Mouse (Mus musculus) embryonic facial prominence, embryonic 11.5 days (tissue): ENCODE data around the gene Casp6. TPM values are rescaled to one million over a fixed set of nuclear protein-coding genes. Genes with fewer than 3 reads are reported as not detected.
A peak's percentile ranks its signal among the peaks of the same experiment; 100 is the strongest.

Experiments used
- ATAC-seq: fragments of 200-750 bp; cut with Nextera tagmentation; replicated peaks from 2 replicates; pipeline ENCODE4 v1.8.0; 2017; ENCODE audit warnings: low read depth; ENCODE audit not compliant: insufficient number of reproducible peaks, low FRiP score, low TSS enrichment
- DNase-seq: peaks from one replicate; pipeline ENCODE4 v3.0.0-alpha.2; 2015; ENCODE audit warnings: low spot score
- H3K27ac ChIP-seq: fragments of 300-500 bp; sonication (generic); replicated peaks from 2 replicates; pipeline ENCODE4 v1.5.1; 2014; ENCODE audit warnings: mild to moderate bottlenecking, low read depth, low read length, control low read depth
- H3K27me3 ChIP-seq: fragments of 300-500 bp; sonication (generic); 2 replicates; pipeline ENCODE4 v1.6.1; 2014; ENCODE audit warnings: mild to moderate bottlenecking, low read length, moderate library complexity, mixed read lengths; ENCODE audit not compliant: control insufficient read depth, insufficient read depth
- H3K36me3 ChIP-seq: fragments of 300-500 bp; sonication (generic); replicated peaks from 2 replicates; pipeline ENCODE4 v1.6.1; 2014; ENCODE audit warnings: low read depth, mild to moderate bottlenecking, low read length, moderate library complexity, mixed read lengths; ENCODE audit not compliant: control insufficient read depth, insufficient read depth
- H3K4me1 ChIP-seq: fragments of 300-500 bp; sonication (generic); 2 replicates; pipeline ENCODE4 v1.6.1; 2014; ENCODE audit warnings: low read length, mixed read lengths; ENCODE audit not compliant: control insufficient read depth, insufficient read depth
- H3K4me2 ChIP-seq: fragments of 300-500 bp; sonication (generic); 2 replicates; pipeline ENCODE4 v1.6.1; 2014; ENCODE audit warnings: low read depth, mild to moderate bottlenecking, control low read depth, low read length, moderate library complexity
- H3K4me3 ChIP-seq: fragments of 300-500 bp; sonication (generic); 2 replicates; pipeline ENCODE4 v1.5.1; 2014; ENCODE audit warnings: low read depth, low read length, control low read depth
- H3K9ac ChIP-seq: fragments of 300-500 bp; sonication (generic); replicated peaks from 2 replicates; pipeline ENCODE4 v1.6.1; 2014; ENCODE audit warnings: mild to moderate bottlenecking, control low read depth, low read length
- H3K9me3 ChIP-seq: fragments of 300-500 bp; sonication (generic); replicated peaks from 2 replicates; pipeline ENCODE4 v1.6.1; 2016; ENCODE audit warnings: mild to moderate bottlenecking, low read length, inconsistent platforms, mixed read lengths; ENCODE audit not compliant: control insufficient read depth
- WGBS: fragments of 180-500 bp; shearing (Covaris S2); extraction: QIAGEN DNeasy Blood & Tissue Kit; methylation state at CpG from one replicate; pipeline ENCODE4 v1.1.7; 2014; 5-methylcytosine and 5-hydroxymethylcytosine counted together
- polyA plus RNA-seq: library from polyadenylated mRNA; unstranded; fragments of >200 nt; fragmentation: Nextera tagmentation; extraction: Ambion mirVana; gene quantifications from 2 replicates; pipeline ENCODE4 v1.2.1, GENCODE M21; 2014

Gene Casp6
- polyA plus RNA-seq, 1 experiment from 2014 or later: 119 TPM

GRCm38 (mm10) chr3:129903369-129903768 is 2.1 kb downstream of the Casp6 start:
- H3K27me3 ChIP-seq: no peaks in the 10 kb centered on the region
- 94% methylated on average over 3 of the region's 3 CpGs for WGBS
- H3K4me1 ChIP-seq: no peaks in the 10 kb centered on the region
- no peaks in the 10 kb centered on the region for H3K36me3 ChIP-seq
- ATAC-seq (no peak), DNase-seq (no peak)
- H3K9ac ChIP-seq: no peak overlapping the region
- no peak overlapping the region for H3K4me2 ChIP-seq
- H3K9me3 ChIP-seq: no peaks in the 10 kb centered on the region
- no peak overlapping the region for H3K27ac ChIP-seq
- H3K4me3 ChIP-seq: no peak overlapping the region

- ATAC-seq (no peak), DNase-seq (no peak)
- WGBS: 85% methylated on average over 8 of the region's 8 CpGs
- no peaks in the 10 kb centered on the region for H3K4me1 ChIP-seq
- no peaks in the 10 kb centered on the region for H3K27me3 ChIP-seq
- H3K9me3 ChIP-seq: no peaks in the 10 kb centered on the region
- no peak overlapping the region for H3K4me3 ChIP-seq
- H3K36me3 ChIP-seq: no peaks in the 10 kb centered on the region
- H3K9ac ChIP-seq: no peak overlapping the region
- H3K4me2 ChIP-seq: no peak overlapping the region
- no peak overlapping the region for H3K27ac ChIP-seq
Measured at GRCm38 (mm10) chr3:129903866-129904265, 2.6 kb downstream of the Casp6 start.

- Histone ChIP-seq H3K9ac (no peak overlapping the region), H3K27me3 (no peaks in the 10 kb centered on the region), H3K4me2 (no peak overlapping the region), H3K27ac (no peak overlapping the region), H3K4me3 (no peak overlapping the region), H3K4me1 (no peaks in the 10 kb centered on the region), H3K9me3 (no peaks in the 10 kb centered on the region), H3K36me3 (no peaks in the 10 kb centered on the region)
- ATAC-seq (no peak), DNase-seq (no peak)
- WGBS: 89% methylated on average over 7 of the region's 7 CpGs
Measured at GRCm38 (mm10) chr3:129904381-129905132, 3.3 kb downstream of the Casp6 start.

DNA sequence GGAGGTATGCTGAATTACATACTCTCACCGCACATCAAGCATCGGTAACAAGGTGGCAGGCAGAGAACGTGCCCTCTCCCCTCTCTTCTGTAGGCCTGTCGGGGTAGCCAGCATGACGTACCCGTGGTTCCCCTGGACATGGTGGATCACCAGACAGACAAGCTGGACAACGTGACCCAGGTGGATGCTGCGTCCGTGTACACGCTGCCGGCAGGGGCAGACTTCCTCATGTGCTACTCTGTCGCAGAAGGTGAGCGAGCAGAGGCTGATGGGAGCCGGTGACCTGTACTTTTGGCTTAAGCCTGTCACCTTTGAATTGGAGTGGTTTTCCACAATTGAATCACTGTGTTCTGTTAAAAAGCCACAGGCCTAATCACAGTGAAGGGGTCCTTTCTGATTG is 10.8 kb downstream of the Casp6 start:
- DNase-seq (no peak), ATAC-seq (no peak)
- H3K27me3 ChIP-seq: no peaks in the 10 kb centered on the region
- no peak overlapping the region for H3K27ac ChIP-seq
- H3K4me3 ChIP-seq: no peak overlapping the region
- H3K36me3 ChIP-seq: peaks cover 3% of the 10 kb centered on the region; the same call in 1 of the 2 replicates
- H3K9me3 ChIP-seq: no peaks in the 10 kb centered on the region
- no peak overlapping the region for H3K9ac ChIP-seq
- H3K4me2 ChIP-seq: no peak overlapping the region
- no peaks in the 10 kb centered on the region for H3K4me1 ChIP-seq
- 95% methylated on average over 14 of the region's 14 CpGs for WGBS

DNA sequence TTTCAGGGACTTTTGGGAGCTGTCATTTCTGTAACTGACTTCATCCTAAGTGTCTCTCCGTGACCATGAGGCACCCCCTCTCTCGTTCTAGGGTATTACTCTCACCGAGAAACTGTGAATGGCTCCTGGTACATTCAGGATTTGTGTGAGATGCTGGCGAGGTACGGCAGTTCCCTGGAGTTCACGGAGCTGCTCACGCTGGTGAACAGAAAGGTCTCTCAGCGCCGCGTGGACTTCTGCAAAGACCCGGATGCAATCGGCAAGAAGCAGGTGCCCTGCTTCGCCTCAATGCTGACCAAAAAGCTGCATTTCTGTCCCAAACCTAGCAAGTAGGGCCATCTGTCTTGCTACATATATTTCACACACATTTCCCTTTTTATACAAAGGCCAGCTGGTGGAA is 12.0 kb downstream of the Casp6 start:
- H3K9me3 ChIP-seq: no peaks in the 10 kb centered on the region
- ATAC-seq (no peak), DNase-seq (no peak)
- no peak overlapping the region for H3K4me2 ChIP-seq
- H3K27ac ChIP-seq: no peak overlapping the region
- H3K9ac ChIP-seq: no peak overlapping the region
- H3K27me3 ChIP-seq: no peaks in the 10 kb centered on the region
- 92% methylated on average over 13 of the region's 13 CpGs for WGBS
- no peak overlapping the region for H3K4me3 ChIP-seq
- H3K36me3 ChIP-seq: peaks cover 3% of the 10 kb centered on the region; the same call in 1 of the 2 replicates
- H3K4me1 ChIP-seq: no peaks in the 10 kb centered on the region

DNA sequence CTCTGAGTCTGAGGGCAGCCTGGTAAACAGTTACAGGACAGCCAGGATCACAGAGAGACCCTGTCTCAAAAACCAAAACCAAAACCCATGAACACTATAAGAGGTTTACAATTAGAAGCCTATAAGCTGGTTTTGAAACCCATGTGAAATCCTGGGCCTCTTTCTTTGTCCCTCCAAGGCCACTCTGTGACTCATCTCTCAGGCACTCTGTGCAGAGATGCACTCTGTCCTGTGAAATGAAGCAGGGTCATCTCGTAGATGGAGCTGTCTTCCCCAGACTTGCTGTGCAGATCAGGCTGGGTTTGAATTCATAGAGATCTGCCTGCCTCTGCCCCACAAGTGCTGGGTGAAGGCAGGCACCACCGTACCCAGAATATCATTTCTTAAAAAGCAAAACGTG is 16.2 kb downstream of the Casp6 start:
- no peaks in the 10 kb centered on the region for H3K4me1 ChIP-seq
- H3K9me3 ChIP-seq: no peaks in the 10 kb centered on the region
- no peak overlapping the region for H3K27ac ChIP-seq
- no peak overlapping the region for H3K9ac ChIP-seq
- 81% methylated on average over 3 of the region's 3 CpGs for WGBS
- no peaks in the 10 kb centered on the region for H3K27me3 ChIP-seq
- DNase-seq (no peak), ATAC-seq (no peak)
- H3K4me3 ChIP-seq: no peak overlapping the region
- H3K4me2 ChIP-seq: no peak overlapping the region
- no peaks in the 10 kb centered on the region for H3K36me3 ChIP-seq

- no peaks in the 10 kb centered on the region for H3K4me1 ChIP-seq
- 10% methylated on average over 13 of the region's 13 CpGs for WGBS
- peak; percentile 34; the same call in 1 of the 2 replicates for ATAC-seq
Measured at GRCm38 (mm10) chr3:129918434-129918833, 17.2 kb downstream of the Casp6 start.

DNA sequence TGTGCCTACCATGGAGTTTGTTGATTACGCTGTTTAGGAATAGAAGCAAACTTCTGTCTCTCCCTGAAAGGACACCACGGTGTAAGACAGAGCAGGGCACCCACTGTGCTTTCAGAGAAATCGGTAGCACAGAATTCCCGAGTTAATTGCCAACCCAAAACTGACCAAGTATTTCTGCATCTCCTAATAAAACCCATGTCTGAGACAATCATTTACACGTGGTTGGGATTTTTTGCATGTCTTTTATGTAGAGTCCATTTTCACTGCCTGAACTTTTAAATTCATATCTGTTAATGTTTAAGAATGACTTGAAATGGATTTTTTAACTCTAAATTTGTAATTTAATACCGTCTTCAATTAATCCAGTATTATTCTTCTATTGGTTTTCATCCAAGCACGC is 22.4 kb downstream of the Casp6 start:
- Histone ChIP-seq H3K4me1 (no peaks in the 10 kb centered on the region), H3K36me3 (no peaks in the 10 kb centered on the region), H3K4me2 (no peak overlapping the region), H3K4me3 (no peak overlapping the region), H3K27ac (no peak overlapping the region), H3K9me3 (no peaks in the 10 kb centered on the region), H3K9ac (no peak overlapping the region), H3K27me3 (no peaks in the 10 kb centered on the region)
- WGBS: 82% methylated on average over 7 of the region's 7 CpGs
- DNase-seq (no peak), ATAC-seq (no peak)

More at GRCm38 (mm10) chr3:129918434-129918833, 17.2 kb downstream of the Casp6 start:
- Histone ChIP-seq H3K36me3 (no peaks in the 10 kb centered on the region), H3K9me3 (no peaks in the 10 kb centered on the region), H3K27me3 (no peaks in the 10 kb centered on the region), H3K27ac (no peak overlapping the region), H3K9ac (no peak overlapping the region), H3K4me3 (no peak overlapping the region), H3K4me2 (no peak overlapping the region)
- peak; percentile 78 for DNase-seq
